Mouse (Mus musculus) CD4-positive, CD25-positive, alpha-beta regulatory T cell, adult 9 weeks (primary cell): ENCODE measurements around the gene Akr1c14. TPM values are rescaled to one million over a fixed set of nuclear protein-coding genes. Genes with fewer than 3 reads are reported as not detected.

Source experiments
- polyA plus RNA-seq: library from polyadenylated mRNA; unstranded; fragments of 100-300 nt; shearing (Covaris generic); gene quantifications from one replicate; pipeline ENCODE4 v1.2.1, GENCODE M21; 2017

Akr1c14 gene
- polyA plus RNA-seq, result not detected

GRCm38 (mm10) chr13:4048719-4049118, at the start of gene Akr1c14:
TSS of gene Akr1c14 (plus strand) at chr13:4049011.

Other genes starting within 250 kb of the Akr1c14 start
- not detected for gene Calml3, start 244.7 kb upstream of the Akr1c14 start, polyA plus RNA-seq
- not detected for gene Calm4, start 211.3 kb upstream of the Akr1c14 start, polyA plus RNA-seq
- gene Calm5, start 194.8 kb upstream of the Akr1c14 start, polyA plus RNA-seq, result not detected
- 41.3 TPM for gene Net1, start 130.8 kb upstream of the Akr1c14 start, polyA plus RNA-seq
- 0.35 TPM for gene Tubal3, start 130.7 kb upstream of the Akr1c14 start, polyA plus RNA-seq
- gene Ucn3, start 103.7 kb upstream of the Akr1c14 start, polyA plus RNA-seq, result not detected
- gene Akr1c18, start 101.6 kb downstream of the Akr1c14 start, polyA plus RNA-seq, result 0.33 TPM
- 41.6 TPM for gene Akr1c13, start 142.1 kb downstream of the Akr1c14 start, polyA plus RNA-seq
- not detected for gene Akr1c19, start 179.7 kb downstream of the Akr1c14 start, polyA plus RNA-seq
- 8.6 TPM for gene Akr1c12, start 230.4 kb downstream of the Akr1c14 start, polyA plus RNA-seq